Mouse (Mus musculus): ENCODE data around the gene Ccl22. TPM values are rescaled to one million over a fixed set of nuclear protein-coding genes. Genes with fewer than 3 reads are reported as not detected.
A peak's percentile ranks its signal among the peaks of the same experiment; 100 is the strongest.

The Ccl22 gene
- total RNA-seq, 2 experiments from 2014 or later = 1.3 TPM; not detected in 1

DNA sequence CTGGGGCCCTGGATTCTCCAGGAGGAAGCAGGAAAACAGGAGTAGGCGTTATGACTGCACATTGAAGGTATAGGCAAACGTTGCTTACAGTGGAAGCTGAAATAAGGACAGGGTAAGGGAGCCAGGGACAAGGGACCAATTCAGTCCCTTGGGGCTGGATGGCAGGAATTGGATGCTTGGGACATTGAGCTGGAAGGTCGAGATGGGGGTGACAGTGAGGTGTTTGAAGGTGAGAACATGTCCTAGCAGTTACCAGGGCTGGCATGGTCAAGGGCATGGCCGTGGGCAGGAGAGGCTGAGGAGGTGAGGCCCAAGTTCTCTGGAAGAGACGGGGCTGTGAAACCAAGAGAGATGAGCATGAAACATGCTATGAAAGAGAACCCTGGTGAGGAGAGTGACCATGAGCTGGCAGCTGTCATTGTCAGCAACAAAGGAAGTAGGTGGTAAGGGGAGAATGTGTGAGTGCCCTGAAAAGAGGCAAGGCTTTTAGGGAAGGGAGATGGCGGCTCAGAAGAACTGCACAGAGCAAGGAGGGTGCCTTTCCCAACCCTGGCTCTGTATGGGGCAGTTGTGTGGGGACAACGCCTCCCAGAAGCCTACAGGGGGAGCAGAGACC lies 10.5 kb upstream of the Ccl22 start:
- DNase-seq = no peak

DNA sequence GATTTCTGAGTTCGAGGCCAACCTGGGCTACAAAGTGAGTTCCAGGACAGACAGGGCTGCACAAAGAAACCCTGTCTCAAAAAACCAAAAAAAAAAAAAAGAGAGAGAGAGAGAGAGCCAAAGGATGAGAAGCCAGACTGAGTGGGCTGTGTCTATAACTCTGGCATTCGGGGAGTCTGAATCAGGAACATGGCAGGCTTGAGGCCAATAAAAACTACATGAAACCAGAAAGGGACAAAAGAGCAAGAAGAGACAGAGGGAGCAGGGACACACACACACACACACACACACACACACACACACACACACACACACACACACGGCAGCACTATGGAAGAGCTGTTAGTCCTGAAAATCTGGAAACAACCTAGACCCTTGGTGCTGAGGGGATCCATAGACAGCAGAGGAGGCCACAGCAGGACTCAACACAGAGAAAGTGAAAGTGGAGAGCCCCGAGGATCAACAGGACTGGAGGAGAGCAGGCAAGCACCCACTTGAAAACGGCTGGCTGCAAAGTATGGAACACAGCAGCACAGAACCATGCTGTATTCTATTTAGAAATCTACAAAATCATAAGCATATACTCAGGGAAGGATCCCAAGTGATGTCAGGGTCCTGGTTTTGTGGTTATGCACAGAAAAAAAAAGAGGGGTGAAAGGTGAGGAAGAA lies 9.8 kb upstream of the Ccl22 start:
- DNase-seq = peak; percentile 46 to 61

DNA sequence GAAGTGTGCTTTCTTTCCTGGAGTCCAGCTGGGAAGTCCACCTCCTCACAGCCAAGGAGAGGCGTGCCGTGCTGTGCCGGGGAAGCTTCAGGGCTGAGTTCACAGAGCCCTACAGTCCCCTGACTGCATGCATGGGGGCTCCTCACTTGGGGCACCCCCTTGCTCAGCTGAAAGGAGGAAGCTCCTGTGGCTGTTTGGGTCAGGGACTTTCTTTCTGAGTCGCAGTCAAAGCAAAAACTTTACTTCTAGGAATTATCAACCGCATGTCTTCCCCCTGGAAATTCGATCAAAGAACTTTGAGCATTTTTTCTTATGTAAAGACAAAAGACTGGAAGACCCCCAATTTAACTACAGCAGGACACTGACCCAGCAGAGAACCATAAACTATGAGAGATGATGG lies 5.6 kb upstream of the Ccl22 start:
- DNase-seq = no peak

DNA sequence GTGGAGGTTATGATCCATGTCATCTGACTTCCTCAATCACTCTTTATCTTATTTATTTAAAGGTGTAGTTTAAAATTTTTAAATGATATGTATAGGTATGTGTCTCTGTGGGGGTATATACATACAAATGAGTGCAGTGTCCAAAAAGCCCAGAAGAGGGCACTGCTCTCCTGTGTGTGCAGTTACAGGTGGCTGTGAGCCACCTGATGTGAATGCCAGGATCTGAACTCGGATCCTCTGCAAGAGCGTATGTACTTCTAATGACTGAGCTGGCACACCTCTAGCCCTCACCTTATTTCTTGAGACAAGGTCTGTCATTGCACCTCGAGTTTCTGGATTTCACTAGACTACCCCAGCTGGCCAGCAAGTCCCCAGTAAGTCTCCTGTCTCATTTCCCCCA lies 4.8 kb upstream of the Ccl22 start:
- DNase-seq = no peak

- no peak for DNase-seq
These were observed 3.7 kb upstream of the Ccl22 start for GRCm38 (mm10) chr8:94741726-94742125.

DNA sequence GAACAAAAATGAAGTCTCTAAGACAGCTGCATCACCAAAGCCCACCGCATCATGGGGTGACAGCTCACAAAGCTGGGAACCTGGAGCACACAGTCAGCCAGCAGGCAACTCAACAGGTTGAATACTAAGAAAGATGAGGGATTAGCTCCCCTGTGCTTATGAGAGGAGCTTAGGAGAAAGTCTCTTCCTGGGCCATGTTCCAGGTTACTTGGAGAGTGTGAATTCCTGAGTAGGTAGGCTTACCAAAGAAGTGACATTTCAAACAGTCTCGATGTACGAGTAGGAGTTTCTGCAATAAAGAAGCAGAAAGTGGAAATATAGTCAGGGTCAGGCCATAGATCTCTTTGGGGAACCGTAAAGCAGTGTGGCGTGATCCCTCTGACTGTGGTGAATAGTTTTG lies 906 bp upstream of the Ccl22 start:
- no peak for DNase-seq

DNA sequence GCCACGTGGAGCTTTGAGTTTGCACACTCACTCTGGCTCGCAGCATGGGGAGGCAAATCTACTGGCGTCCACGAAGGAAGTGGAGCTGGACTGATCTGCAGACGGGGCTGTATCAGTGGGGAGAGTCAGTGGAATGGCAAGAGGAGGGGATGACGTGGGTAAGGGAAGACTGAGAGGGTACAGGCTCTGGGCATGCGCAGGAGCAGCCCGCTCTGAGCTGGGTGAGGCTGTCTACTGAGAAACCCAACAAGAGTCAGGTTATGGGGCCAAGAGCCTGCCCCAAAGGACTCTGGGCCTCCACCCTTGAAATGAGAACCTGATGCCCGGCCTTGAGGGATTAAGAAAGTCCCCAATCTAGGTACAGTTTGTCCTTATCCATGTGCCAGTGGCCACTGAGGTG lies 418 bp upstream of the Ccl22 start:
- no peak for DNase-seq

DNA sequence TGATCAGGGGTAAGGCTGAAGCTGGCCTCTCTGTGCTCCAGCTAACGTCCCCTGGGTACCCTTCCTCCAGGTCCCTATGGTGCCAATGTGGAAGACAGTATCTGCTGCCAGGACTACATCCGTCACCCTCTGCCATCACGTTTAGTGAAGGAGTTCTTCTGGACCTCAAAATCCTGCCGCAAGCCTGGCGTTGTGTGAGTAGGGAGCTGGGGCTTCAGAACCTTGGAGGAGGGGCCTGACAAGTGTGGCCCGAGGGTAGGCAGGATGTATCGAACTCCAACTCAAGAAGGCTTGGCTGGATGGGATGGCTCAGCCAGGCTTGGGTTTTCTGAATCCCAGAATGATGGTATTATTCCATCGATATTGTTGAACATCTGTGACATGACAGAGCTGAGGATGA lies 1.4 kb downstream of the Ccl22 start:
- no peak for DNase-seq

- no peak for DNase-seq
These were observed 3.0 kb downstream of the Ccl22 start for GRCm38 (mm10) chr8:94748363-94748762.

DNA sequence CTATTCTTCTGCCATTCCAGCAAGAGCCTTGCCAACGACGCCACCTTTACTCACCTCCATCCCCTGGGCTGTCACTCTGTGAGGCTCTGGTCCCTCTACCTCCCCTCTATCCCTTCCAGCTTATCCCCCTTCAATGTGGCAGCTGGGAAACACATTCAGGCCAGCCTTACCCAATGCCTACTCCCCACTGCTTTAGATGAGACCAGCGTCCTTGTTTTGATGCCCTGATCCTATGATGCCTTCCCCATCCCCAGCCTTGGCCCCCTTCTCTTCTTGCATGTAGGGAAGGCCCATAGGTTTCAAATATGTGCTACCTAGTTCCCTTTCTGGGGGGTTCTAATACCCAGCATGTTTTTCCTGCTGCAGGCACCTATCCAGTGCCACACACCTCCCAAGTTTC lies 4.6 kb downstream of the Ccl22 start:
- DNase-seq = no peak

GRCm38 (mm10) chr8:94751023-94751849 lies 5.8 kb downstream of the Ccl22 start:
- DNase-seq = no peak

- DNase-seq = no peak
These were observed 8.6 kb downstream of the Ccl22 start for GRCm38 (mm10) chr8:94754006-94754405.

- DNase-seq = no peak
These were observed 9.1 kb downstream of the Ccl22 start for GRCm38 (mm10) chr8:94754486-94754885.

DNA sequence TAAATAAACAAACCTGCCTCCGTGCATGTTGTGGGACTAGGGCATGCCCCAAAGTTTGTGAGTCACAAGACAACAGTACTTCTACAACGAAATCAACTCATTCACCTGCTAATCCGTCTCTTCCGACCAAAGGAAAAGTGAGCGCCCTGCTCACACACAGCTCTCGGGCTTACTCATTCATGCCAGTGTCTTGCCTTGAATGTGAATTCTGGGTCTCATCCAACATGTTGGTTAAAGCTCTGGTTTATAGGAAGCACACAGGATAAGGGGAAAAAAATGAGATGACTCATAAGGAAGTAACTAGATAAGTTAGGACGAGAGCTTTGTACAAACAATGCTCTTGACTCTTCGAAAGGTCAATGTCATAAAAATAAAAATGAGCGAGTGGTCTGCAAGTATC lies 21.6 kb downstream of the Ccl22 start:
- no peak for DNase-seq

DNA sequence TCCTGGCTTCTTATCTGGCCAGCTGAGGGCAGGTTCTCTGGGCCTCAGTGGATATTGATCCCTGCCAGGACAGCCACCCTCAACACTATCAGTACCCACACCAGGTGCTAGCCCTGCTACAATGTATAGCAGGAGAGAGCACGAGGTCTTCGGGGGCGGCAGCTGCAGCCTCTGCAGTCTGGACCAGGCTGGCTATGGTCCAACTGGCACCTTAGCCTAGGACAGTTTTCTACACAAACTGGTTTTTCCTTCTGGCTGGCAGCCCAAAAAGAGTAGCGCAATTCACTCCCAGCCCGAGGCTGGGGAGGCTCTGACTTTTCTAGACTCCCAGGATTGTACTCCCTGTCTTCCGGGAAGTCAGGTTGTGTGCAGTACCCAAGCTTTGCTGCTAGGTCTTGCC lies 25.6 kb downstream of the Ccl22 start:
- peak in 1 of 2 experiments; percentile 21 for DNase-seq

GRCm38 (mm10) chr8:94771941-94772670 lies 26.7 kb downstream of the Ccl22 start, which contains the start of gene Cx3cl1:
Gene Cx3cl1 (plus strand): TSS chr8:94772009.
- peak; percentile 85 to 92 for DNase-seq

GRCm38 (mm10) chr8:94773048-94773447 lies 27.7 kb downstream of the Ccl22 start:
- DNase-seq = no peak

- DNase-seq = no peak
These were observed 28.3 kb downstream of the Ccl22 start for GRCm38 (mm10) chr8:94773700-94774171.

- no peak for DNase-seq
These were observed 29.2 kb downstream of the Ccl22 start for GRCm38 (mm10) chr8:94774601-94775000.

DNA sequence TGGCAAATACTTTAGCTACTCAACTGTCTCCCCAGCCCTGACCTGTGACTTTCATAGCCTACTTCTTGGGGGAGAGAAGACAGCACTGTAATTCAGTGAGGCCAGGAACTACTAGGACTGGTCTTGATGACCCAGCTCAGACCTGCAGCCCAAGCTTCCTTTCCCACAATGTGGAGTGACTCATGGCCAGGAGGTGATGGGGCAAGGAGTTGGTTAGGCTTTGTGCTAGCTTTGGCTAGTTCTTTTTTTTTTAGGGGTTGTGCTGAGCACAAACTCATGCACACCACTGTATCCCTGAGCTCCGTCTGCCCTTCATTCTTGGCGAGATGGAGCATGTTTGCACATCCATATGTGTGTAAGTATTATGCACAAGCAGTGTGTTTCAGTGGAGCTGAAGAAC lies 31.0 kb downstream of the Ccl22 start:
- DNase-seq = no peak

DNA sequence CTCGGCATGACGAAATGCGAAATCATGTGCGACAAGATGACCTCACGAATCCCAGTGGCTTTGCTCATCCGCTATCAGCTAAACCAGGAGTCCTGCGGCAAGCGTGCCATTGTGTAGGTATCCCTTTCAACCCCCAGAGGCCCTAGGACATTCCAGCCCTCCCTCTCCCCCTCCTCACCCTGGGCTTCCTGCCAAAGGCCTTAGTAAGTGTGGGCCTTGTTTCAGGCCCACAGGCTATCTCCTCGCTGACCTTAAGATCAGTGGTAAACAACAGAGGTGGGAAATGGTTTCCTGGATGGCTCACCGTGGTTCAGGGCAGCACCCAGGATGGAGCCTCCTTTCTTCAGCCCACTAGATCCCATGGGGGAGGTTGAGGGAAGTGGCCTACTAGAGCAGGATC lies 32.6 kb downstream of the Ccl22 start:
- no peak for DNase-seq

DNA sequence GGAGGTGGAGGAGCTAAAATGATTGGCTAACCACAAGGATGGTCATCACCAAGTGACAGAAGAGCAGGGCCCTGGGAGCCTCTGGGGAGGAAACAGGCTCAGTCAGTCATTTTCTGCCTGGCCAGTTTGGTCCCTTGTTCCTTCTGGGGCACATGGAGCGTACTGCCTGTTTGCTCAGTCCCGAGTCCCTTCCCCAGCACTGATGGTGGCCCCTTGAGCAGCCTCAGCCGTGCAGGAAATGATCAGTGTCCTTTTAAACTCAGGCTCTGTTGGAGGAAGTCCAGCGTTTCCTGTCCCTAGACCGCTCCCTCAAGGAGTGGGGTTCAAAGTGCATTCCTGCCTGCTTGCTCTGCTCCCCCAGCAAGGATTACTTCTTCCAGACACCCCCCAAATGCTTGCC lies 33.1 kb downstream of the Ccl22 start:
- peak; percentile 52 to 78 for DNase-seq

All from heart, adult 18-20 months (tissue).